Mouse (Mus musculus) hematopoietic multipotent progenitor cell, adult 10-12 weeks (in vitro differentiated cells): Measurements from ENCODE around the gene Tfcp2l1. TPM values are rescaled to one million over a fixed set of nuclear protein-coding genes. Genes with fewer than 3 reads are reported as not detected.

ENCODE experiments used
- polyA plus RNA-seq: library from polyadenylated mRNA; stranded (reverse); fragments of >175 nt; gene quantifications from 2 replicates; pipeline ENCODE4 v1.2.3, GENCODE M21; 2012; ENCODE audit warnings: low replicate concordance

The Tfcp2l1 gene
- 0.01 TPM in 1 of 2 replicates, not detected in the other for polyA plus RNA-seq

DNA sequence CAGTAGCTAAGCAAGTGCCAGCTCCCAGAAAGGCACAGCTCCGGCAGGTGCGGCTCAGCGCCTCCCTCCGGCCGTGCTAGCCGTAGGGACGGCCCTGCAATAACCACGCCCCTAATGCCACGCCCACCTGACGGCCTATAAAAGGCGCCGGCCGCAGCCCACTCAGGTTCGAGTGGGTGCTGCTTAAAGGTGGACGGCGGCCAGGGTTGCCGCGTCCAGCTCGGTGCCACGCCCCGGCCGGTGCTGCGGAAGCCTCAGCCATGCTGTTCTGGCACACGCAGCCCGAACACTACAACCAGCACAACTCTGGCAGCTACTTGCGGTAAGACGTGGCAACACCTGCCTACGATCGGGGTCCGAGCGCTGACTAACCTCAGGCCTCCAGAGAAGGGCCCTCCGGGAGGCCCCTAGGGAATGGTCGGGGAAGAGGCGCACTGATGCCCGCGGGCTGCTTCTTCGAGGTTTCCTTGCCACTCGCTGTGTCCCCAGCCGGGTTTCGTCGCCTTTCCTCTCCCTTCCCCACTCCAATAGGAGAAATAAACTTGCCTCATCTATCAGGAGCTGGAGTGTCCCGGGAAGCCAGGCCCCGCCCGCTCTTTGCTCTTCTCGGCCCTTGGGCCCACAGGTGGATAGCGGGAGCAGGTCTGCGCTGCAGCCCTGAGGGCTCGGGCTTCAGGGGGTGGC is at the start of gene Tfcp2l1:
TSS of gene Tfcp2l1 (plus strand) at position 165 of the 684 bp plus-strand sequence.

Other genes starting within 250 kb of the Tfcp2l1 start
- gene Clasp1, start 238.9 kb upstream of the Tfcp2l1 start, polyA plus RNA-seq = 42.4 and 43.1 TPM in 2 replicates